Mouse (Mus musculus): Measurements from ENCODE around the gene Heatr6. TPM values are rescaled to one million over a fixed set of nuclear protein-coding genes. Genes with fewer than 3 reads are reported as not detected.

Heatr6 gene
- total RNA-seq, 4 experiments from 2014 or later, result 15.7 to 22.4 (median 18.8) TPM

GRCm38 (mm10) chr11:83754227-83754626 is 731 bp downstream of the Heatr6 start:
- DNase-seq, result no peak

- DNase-seq, result no peak
Measured at GRCm38 (mm10) chr11:83767306-83767705, 13.8 kb downstream of the Heatr6 start.

GRCm38 (mm10) chr11:83768976-83769375 is 15.5 kb downstream of the Heatr6 start:
- no peak for DNase-seq

- no peak for DNase-seq
Measured at GRCm38 (mm10) chr11:83771014-83771413, 17.5 kb downstream of the Heatr6 start.

DNA sequence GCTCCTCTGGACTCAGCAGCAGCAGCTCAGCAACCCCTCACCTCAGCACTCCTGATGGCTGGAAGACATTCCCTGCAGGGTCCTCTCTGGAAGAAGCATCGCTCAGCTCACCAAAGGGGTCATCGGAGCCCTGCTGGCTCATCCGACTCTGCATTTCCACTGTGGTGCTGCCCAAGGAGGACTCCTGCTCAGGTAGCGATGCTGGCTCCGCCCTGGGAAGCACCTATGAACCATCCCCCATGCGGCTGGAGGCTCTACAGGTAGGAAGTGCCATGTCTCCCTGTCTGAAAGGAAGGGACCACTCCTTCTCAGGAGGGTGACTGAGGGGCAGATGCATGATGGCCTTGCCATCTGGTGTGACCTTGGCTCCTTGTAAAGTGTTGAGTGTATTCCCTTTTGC is 18.8 kb downstream of the Heatr6 start:
- DNase-seq, result no peak

- DNase-seq, result no peak
Measured at GRCm38 (mm10) chr11:83773691-83774090, 20.2 kb downstream of the Heatr6 start.

GRCm38 (mm10) chr11:83774324-83774723 is 20.8 kb downstream of the Heatr6 start:
- no peak for DNase-seq

- no peak for DNase-seq
Measured at GRCm38 (mm10) chr11:83776798-83777197, 23.3 kb downstream of the Heatr6 start.

GRCm38 (mm10) chr11:83783931-83784600 is 30.6 kb downstream of the Heatr6 start:
- no peak for DNase-seq

DNA sequence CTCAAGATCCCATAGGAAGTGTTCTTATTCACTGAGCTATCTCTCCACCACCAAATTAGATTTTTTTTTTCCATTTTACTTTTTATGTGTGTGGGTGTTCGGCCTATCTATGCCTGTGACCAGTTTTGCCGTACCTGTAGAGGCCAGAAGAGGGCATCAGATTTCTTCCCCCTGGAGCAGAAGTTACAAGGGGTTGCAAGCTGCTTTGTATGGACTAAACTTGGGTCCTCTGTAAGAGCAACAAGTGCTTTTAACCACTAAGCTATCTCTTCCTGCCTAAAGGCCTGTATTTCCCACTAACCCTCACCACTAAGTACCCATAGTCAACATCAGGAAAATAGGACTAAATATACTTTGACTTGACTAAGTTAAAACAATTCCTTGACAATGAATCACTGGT is 31.2 kb downstream of the Heatr6 start:
- DNase-seq, result no peak

GRCm38 (mm10) chr11:83785366-83785765 is 31.9 kb downstream of the Heatr6 start:
- no peak for DNase-seq

DNA sequence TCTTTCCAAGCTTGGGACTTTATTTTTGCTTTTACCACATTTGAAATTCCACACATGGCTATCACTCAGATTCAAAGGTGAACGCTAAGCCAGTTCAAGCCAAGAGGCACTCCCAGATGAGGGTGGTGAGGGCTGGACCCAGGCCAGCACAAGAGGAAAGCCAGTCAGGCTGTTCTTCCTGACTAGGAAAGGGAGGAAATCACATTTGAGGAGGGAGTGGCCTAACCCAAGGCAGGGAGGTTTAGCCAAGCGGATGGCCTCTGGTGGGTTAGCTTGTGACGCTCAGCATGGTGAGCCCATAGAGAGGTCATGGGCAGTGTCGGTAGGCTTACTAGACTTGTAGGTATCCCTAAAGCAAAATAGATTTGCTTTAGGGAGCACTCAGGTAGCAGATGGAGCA is 33.3 kb downstream of the Heatr6 start:
- DNase-seq, result no peak

DNA sequence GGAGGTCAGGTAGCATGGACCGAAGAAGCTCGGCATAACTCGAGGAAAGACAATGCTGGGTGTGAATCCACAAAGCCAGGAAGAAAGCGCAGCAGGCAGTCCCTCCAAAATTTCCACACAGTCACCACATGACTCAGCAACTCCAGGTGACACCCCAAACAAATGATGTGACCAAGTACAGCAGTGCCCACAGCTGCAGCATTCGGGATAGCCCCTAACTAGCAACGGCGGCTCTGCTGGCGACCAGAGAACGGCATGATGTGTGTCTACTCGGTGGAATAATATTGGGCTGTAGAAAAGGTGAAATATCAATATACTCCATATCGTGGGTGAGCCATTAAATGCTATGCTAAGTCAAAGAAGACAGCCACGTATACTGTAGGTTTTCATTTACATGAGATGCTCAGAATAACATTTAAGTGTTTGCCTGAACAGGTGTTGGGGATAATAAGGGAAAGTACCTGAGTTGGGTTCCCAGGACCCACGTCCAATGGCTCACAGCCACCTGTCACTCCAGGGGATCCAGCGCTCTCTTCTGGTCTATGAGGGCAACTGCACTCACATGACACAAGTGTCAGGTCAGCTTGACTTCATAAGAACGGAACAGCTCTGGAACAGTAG is 34.0 kb downstream of the Heatr6 start:
- no peak for DNase-seq

GRCm38 (mm10) chr11:83788331-83788730 is 34.8 kb downstream of the Heatr6 start:
- no peak for DNase-seq

- peak; percentile 59 for DNase-seq
Measured at GRCm38 (mm10) chr11:83789259-83789658, 35.8 kb downstream of the Heatr6 start.

DNA sequence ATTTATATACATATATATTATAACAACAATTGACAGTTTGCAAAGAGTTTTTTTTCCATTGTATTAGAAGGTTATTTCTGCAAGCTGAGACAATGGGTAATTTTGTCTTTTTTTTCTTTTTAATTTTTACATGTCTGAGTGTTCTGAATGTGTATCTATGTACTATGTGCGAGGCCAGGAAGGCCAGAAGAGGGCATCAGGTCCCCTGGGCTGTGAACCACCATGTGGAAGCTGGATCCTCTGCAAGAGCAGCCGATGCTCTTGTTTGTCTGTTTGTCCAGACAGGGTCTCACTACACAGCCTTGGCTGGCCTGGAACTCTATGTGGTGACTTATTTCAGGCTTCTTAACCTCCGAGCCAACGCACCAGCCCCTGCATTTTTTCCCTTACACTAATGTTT is 37.6 kb downstream of the Heatr6 start:
- no peak for DNase-seq

- no peak for DNase-seq
Measured at GRCm38 (mm10) chr11:83792316-83792914, 38.9 kb downstream of the Heatr6 start.

- DNase-seq, result no peak
Measured at GRCm38 (mm10) chr11:83793264-83793663, 39.8 kb downstream of the Heatr6 start.

- DNase-seq, result no peak
Measured at GRCm38 (mm10) chr11:83796112-83796511, 42.6 kb downstream of the Heatr6 start.

DNA sequence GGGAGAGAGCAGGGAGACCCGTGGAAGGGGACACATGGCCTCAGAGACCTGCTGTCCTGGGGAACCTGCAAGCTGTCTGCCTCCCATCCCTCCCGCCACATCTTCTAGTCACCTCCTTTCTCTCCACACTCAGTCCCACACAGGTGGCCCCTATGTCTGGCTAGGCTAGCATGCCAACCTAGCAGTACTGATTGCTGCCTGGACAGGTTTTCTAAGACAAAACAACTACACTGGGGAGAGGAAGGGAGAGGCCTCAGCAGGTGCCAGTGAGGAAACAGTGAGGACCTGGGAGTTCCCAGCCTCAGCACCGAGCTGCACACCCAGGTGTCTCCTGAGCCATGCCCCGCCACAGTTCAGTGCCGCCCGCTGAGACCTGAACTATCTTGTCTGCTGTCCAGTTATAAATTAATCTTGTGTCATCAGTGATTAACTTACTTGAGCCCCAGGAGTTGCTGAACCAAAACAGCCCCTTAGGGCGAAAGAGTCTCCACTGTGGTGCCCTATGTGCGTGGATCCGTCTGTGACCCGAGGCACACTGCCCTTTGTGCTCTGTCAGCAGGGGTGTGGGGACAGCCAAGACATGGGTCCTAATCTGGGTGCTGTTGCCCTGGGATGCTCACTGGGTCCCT is 43.6 kb downstream of the Heatr6 start:
- no peak for DNase-seq

DNA sequence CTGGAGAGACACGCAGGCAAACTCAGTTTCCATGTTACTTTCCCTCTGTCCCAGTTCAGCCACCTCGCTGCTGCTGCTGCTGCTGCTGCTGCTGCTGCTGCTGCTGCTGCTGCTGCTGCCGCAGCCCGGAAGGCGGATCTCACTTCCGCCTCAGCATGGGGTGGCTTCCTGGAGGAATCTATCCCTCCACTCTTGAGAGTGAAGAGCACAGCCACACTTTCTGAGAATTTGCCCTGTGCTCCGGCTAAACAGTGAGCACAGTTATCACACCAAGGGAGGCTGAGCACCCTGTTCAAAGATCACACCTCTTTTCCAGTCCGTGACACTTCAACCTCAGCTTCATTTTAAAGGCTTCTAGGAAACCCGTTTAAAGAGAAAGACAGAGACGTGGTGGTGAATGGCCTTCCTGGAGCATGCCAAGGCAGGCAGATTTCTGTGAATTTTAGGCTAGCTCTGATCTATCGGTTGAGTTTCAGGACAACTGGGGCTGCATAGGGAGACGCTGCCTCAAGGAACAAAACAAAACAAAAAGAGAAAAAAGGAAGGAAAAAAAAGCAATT is 46.5 kb downstream of the Heatr6 start:
- DNase-seq, result no peak

DNA sequence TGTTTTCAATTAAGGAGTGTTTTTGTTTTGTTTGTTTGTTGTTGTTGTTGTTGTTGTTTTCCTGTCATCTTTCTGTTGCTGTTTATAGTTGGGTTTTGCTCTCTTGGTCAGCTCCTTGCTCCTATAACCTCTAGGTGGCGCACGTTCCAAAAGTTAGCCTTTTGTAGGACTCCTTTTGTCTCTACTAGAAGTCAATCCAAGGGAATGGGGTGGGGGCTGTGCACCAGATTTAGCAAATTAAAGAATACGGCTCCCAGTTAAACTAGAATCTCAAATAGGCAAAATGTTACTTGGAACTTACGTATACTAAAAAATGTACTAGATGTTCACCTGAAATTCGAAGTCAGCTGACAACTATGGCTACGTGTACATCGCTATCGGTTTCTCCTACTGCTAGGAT is 48.7 kb downstream of the Heatr6 start:
- DNase-seq, result no peak

- DNase-seq, result no peak
Measured at GRCm38 (mm10) chr11:83802581-83802980, 49.1 kb downstream of the Heatr6 start.
